Mouse (Mus musculus) T-helper 1 cell (primary cell): Measurements from ENCODE around the gene Ttc9b.

Source experiments
- in situ Hi-C: fragments of 300-600 bp; cut with MboI, MseI; formaldehyde crosslinking; loops from one replicate; pipeline ENCODE4 v1.15.1; 2025; ENCODE audit warnings: high pct_unique_total_duplicates

Ttc9b gene

GRCm38 (mm10) chr7:27687836-27688235, 34.1 kb downstream of the Ttc9b start:
- in situ Hi-C loops = no loop called here

DNA sequence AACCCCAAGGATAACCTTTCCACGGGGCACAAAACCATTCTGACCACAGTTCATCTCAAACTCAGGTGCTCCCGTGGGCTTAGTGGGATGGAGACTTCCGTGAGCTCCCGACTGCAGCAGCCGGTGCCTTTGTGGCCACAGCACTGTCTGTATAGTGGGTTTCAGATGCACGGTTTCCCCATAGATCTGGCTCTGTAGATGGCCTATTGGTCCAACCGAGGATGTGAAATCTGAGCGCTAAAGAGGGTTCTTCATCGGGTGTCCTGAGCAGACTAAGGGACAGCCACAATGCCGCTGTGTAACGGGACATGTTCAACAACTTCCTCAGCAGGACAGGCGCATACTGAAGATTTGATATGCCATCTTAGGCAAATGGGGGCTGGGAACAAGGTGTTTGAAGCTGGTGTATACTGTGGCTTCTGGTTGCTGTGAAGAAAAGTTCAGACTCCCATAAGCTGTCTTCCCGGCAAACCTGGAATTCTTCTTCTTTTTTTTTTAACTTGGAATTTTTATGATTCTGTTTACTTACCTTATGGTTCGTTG, 34.6 kb downstream of the Ttc9b start:
- in situ Hi-C loops = no loop called here

GRCm38 (mm10) chr7:27688815-27689612, 35.3 kb downstream of the Ttc9b start, which contains the start of gene Zfp607b:
Gene Zfp607b (plus strand): TSS chr7:27689340.
- in situ Hi-C loops = no loop called here

- in situ Hi-C loops = loop anchor here (5.0 kb wide), 1 partner anchor 36 kb away; no protein-coding TSS in a partner anchor
These were observed 37.4 kb downstream of the Ttc9b start for GRCm38 (mm10) chr7:27691076-27691475.

DNA sequence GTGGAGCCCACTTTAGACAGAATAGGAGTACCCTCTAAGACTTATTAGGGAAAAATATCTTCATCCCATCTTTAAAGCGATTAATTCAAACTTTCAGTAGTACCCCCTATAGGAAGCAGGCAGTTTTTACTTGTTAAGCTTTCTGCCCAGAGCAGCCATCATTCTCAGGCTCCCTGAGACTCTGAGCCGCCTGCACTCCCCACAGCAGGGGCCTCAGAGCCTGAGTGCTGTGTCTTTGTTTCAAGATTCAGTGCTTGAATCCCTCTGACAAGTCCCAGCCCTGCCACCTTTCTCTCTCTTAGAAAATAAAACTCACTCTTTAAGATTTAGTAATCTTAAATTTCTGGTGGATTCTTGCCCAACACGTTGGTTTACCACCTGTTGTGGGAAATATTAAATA, 43.0 kb downstream of the Ttc9b start:
- in situ Hi-C loops = loop anchor here (5.0 kb wide), 1 partner anchor 276 kb away; no protein-coding TSS in a partner anchor
